Mouse (Mus musculus): Measurements from ENCODE around the gene Ccdc85b. TPM values are rescaled to one million over a fixed set of nuclear protein-coding genes. Genes with fewer than 3 reads are reported as not detected.
"Not testable (repeated sequence)": the region's sequence is repeated elsewhere in the genome, so short reads cannot be mapped to it uniquely, and the experiment has no call there.

Ccdc85b gene
- 10.7 and 11.0 TPM in 2 replicates for polyA plus RNA-seq (2016; fragmentation: Nextera tagmentation; extraction: Ambion mirVana)

GRCm38 (mm10) chr19:5457746-5458442 lies at the start of gene Ccdc85b:
Ccdc85b (minus strand) TSS chr19:5457894.
- H3K9me3 ChIP-seq (replicated peaks), result no peaks in the 10 kb centered on the region
- H3K4me3 ChIP-seq, result peak within 1 kb of the TSS; percentile 77
- H3K4me2 ChIP-seq (replicated peaks), result peak within 1 kb of the TSS; percentile 99
- H3K36me3 ChIP-seq, result peaks cover 5% of the 10 kb centered on the region
- ATAC-seq (ENCODE audit: low FRiP score), result 0 out of 2 replicates have a peak, but pooled peaks have one; percentile 17
- H3K4me1 ChIP-seq, result peaks cover 40% of the 10 kb centered on the region
- peak within 1 kb of the TSS; percentile 87 for H3K9ac ChIP-seq
- H3K27me3 ChIP-seq, result peaks cover 11% of the 10 kb centered on the region; the same call in 1 of the 2 replicates
- peak within 1 kb of the TSS; percentile 94 for H3K27ac ChIP-seq
- WGBS, result 18% methylated on average over 14 of the region's 14 CpGs

GRCm38 (mm10) chr19:5503687-5504086 lies 46.0 kb upstream of the Ccdc85b start, which contains the start of gene 1700020D05Rik:
1700020D05Rik (minus strand) TSS chr19:5503787.
- H3K27me3 ChIP-seq, result 0 out of 2 replicates have a peak, but pooled peaks cover 4% of the 10 kb centered on the region
- H3K9me3 ChIP-seq (replicated peaks), result no peaks in the 10 kb centered on the region
- peaks cover 7% of the 10 kb centered on the region; the same call in 1 of the 2 replicates for H3K36me3 ChIP-seq
- ATAC-seq (ENCODE audit: low FRiP score), result no peak
- no peak within 1 kb of the TSS for H3K4me3 ChIP-seq
- H3K27ac ChIP-seq, result no peak within 1 kb of the TSS
- no peak within 1 kb of the TSS for H3K4me2 ChIP-seq (replicated peaks)
- H3K9ac ChIP-seq, result no peak within 1 kb of the TSS
- H3K4me1 ChIP-seq, result no peaks in the 10 kb centered on the region
- WGBS, result 57% methylated on average over 17 of the region's 17 CpGs

- Histone ChIP-seq H3K9me3 (replicated peaks) (no peaks in the 10 kb centered on the region), H3K27me3 (0 out of 2 replicates have a peak, but pooled peaks cover 4% of the 10 kb centered on the region), H3K9ac (no peak overlapping the region), H3K4me3 (no peak overlapping the region), H3K4me1 (no peaks in the 10 kb centered on the region), H3K4me2 (replicated peaks) (no peak overlapping the region), H3K36me3 (peaks cover 36% of the 10 kb centered on the region), H3K27ac (no peak overlapping the region)
- 92% methylated on average over 2 of the region's 2 CpGs for WGBS
- no peak for ATAC-seq (ENCODE audit: low FRiP score)
These were observed 42.7 kb upstream of the Ccdc85b start for GRCm38 (mm10) chr19:5500330-5500875.

- Histone ChIP-seq H3K9ac (no peak overlapping the region), H3K4me1 (peaks cover 13% of the 10 kb centered on the region), H3K27me3 (no peaks in the 10 kb centered on the region), H3K27ac (no peak overlapping the region), H3K4me2 (replicated peaks) (no peak overlapping the region), H3K9me3 (replicated peaks) (no peaks in the 10 kb centered on the region), H3K36me3 (peaks cover 62% of the 10 kb centered on the region), H3K4me3 (no peak overlapping the region)
- no peak for ATAC-seq (ENCODE audit: low FRiP score)
- 83% methylated on average over 16 of the region's 16 CpGs for WGBS
These were observed 38.3 kb upstream of the Ccdc85b start for GRCm38 (mm10) chr19:5496052-5496370.

GRCm38 (mm10) chr19:5495353-5496051 lies 37.8 kb upstream of the Ccdc85b start:
- no peak overlapping the region for H3K27ac ChIP-seq
- H3K4me3 ChIP-seq, result no peak overlapping the region
- WGBS, result 86% methylated on average over 12 of the region's 12 CpGs

GRCm38 (mm10) chr19:5494314-5494713 lies 36.6 kb upstream of the Ccdc85b start:
- Histone ChIP-seq H3K9ac (no peak overlapping the region), H3K27ac (no peak overlapping the region), H3K36me3 (peaks cover 62% of the 10 kb centered on the region), H3K27me3 (no peaks in the 10 kb centered on the region), H3K9me3 (replicated peaks) (no peaks in the 10 kb centered on the region), H3K4me3 (no peak overlapping the region), H3K4me2 (replicated peaks) (no peak overlapping the region), H3K4me1 (peaks cover 17% of the 10 kb centered on the region)
- ATAC-seq (ENCODE audit: low FRiP score), result no peak
- WGBS, result 89% methylated on average over 3 of the region's 3 CpGs

More at GRCm38 (mm10) chr19:5495353-5496051, 37.8 kb upstream of the Ccdc85b start:
- Histone ChIP-seq H3K27me3 (no peaks in the 10 kb centered on the region), H3K9ac (no peak overlapping the region), H3K36me3 (peaks cover 62% of the 10 kb centered on the region), H3K9me3 (replicated peaks) (no peaks in the 10 kb centered on the region), H3K4me2 (replicated peaks) (no peak overlapping the region), H3K4me1 (peaks cover 13% of the 10 kb centered on the region)
- no peak for ATAC-seq (ENCODE audit: low FRiP score)

- H3K36me3 ChIP-seq, result peaks cover 57% of the 10 kb centered on the region
- 66% methylated on average over 9 of the region's 9 CpGs for WGBS
- not testable (repeated sequence) for ATAC-seq (ENCODE audit: low FRiP score); H3K27me3 ChIP-seq; H3K4me3 ChIP-seq; H3K27ac ChIP-seq; H3K9me3 ChIP-seq (replicated peaks); H3K9ac ChIP-seq; H3K4me2 ChIP-seq (replicated peaks)
- peaks cover 20% of the 10 kb centered on the region for H3K4me1 ChIP-seq
These were observed 35.6 kb upstream of the Ccdc85b start for GRCm38 (mm10) chr19:5493301-5493721.

- H3K27ac ChIP-seq, result no peak overlapping the region; the same call in 1 of the 2 replicates
- H3K4me3 ChIP-seq, result no peak overlapping the region
- no peak overlapping the region for H3K9ac ChIP-seq
- peaks cover 55% of the 10 kb centered on the region for H3K36me3 ChIP-seq
- WGBS, result 88% methylated on average over 4 of the region's 4 CpGs
- peaks cover 21% of the 10 kb centered on the region for H3K4me1 ChIP-seq
- 0 out of 2 replicates have a peak overlapping the region, but pooled peaks have one; percentile 8 for H3K4me2 ChIP-seq (replicated peaks)
- ATAC-seq (ENCODE audit: low FRiP score), result no peak
- H3K27me3 ChIP-seq, result no peaks in the 10 kb centered on the region
- H3K9me3 ChIP-seq (replicated peaks), result no peaks in the 10 kb centered on the region
These were observed 34.9 kb upstream of the Ccdc85b start for GRCm38 (mm10) chr19:5492641-5493040.

- peaks cover 31% of the 10 kb centered on the region for H3K4me1 ChIP-seq
- peak overlapping the region; percentile 75 for H3K4me2 ChIP-seq (replicated peaks)
- under 1% methylated on average over 59 of the region's 59 CpGs for WGBS
- no peaks in the 10 kb centered on the region for H3K27me3 ChIP-seq
- peak overlapping the region; percentile 98 for H3K4me3 ChIP-seq
- H3K9me3 ChIP-seq (replicated peaks), result no peaks in the 10 kb centered on the region
- peak overlapping the region; percentile 100 for H3K27ac ChIP-seq
- peaks cover 42% of the 10 kb centered on the region for H3K36me3 ChIP-seq
- H3K9ac ChIP-seq, result peak overlapping the region; percentile 97
- ATAC-seq (ENCODE audit: low FRiP score), result peak; percentile 15
These were observed 33.4 kb upstream of the Ccdc85b start for GRCm38 (mm10) chr19:5490898-5491708.

GRCm38 (mm10) chr19:5490313-5490897 lies 32.7 kb upstream of the Ccdc85b start, which contains the start of gene Cfl1:
Cfl1 (plus strand) TSS chr19:5490455.
- Histone ChIP-seq H3K4me1 (peaks cover 31% of the 10 kb centered on the region), H3K9ac (peak within 1 kb of the TSS; percentile 97), H3K36me3 (peaks cover 42% of the 10 kb centered on the region), H3K4me3 (peak within 1 kb of the TSS; percentile 98), H3K9me3 (replicated peaks) (no peaks in the 10 kb centered on the region), H3K4me2 (replicated peaks) (peak within 1 kb of the TSS; percentile 75), H3K27ac (peak within 1 kb of the TSS; percentile 100), H3K27me3 (no peaks in the 10 kb centered on the region)
- under 1% methylated on average over 62 of the region's 62 CpGs for WGBS
- peak; percentile 76 for ATAC-seq (ENCODE audit: low FRiP score)

- peak overlapping the region; percentile 75 for H3K4me2 ChIP-seq (replicated peaks)
- not testable (repeated sequence) for H3K9me3 ChIP-seq (replicated peaks); H3K27me3 ChIP-seq; ATAC-seq (ENCODE audit: low FRiP score); H3K9ac ChIP-seq
- H3K4me3 ChIP-seq, result peak overlapping the region; percentile 98; the same call in 1 of the 2 replicates
- peaks cover 31% of the 10 kb centered on the region for H3K4me1 ChIP-seq
- H3K36me3 ChIP-seq, result peaks cover 44% of the 10 kb centered on the region
- H3K27ac ChIP-seq, result peak overlapping the region; percentile 100
- 52% methylated on average over 10 of the region's 10 CpGs for WGBS
These were observed 32.0 kb upstream of the Ccdc85b start for GRCm38 (mm10) chr19:5489721-5490120.
